Mouse (Mus musculus) E14TG2a.4 (cell line): Measurements from ENCODE around the gene Optn.

Experiments used
- CTCF ChIP-seq: conservative IDR thresholded peaks from 2 replicates; pipeline ENCODE4 v1.5.1; 2014; ENCODE audit warnings: low read length
- POU5F1 ChIP-seq: IDR thresholded peaks from 2 replicates; pipeline ENCODE4 v1.6.1; 2014; ENCODE audit warnings: low read length, borderline replicate concordance

DNA sequence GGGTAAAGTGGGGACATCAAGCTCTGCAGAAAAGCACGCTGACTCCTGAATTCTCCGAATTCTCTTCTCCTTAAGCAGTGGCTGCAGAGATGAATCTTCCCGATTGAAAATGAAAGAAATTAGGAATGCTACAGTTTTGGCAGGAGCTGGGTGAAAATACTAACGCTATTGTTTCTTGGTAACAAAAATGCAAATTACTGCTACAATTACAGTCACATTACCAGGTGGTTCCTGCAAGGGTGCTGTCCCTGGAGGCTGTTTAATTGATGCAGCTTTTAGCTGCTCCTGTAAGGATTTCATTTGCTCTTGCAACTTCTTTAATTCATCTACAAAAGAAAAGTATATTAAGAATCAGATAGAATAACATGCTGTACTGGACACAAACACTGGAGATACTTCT lies 56.7 kb downstream of the Optn start:
- no peak for TF ChIP-seq CTCF
- TF ChIP-seq POU5F1: no peak
